Comparison of ENCODE assay signal across 13 mouse cellular contexts in the genomic region with DNA sequence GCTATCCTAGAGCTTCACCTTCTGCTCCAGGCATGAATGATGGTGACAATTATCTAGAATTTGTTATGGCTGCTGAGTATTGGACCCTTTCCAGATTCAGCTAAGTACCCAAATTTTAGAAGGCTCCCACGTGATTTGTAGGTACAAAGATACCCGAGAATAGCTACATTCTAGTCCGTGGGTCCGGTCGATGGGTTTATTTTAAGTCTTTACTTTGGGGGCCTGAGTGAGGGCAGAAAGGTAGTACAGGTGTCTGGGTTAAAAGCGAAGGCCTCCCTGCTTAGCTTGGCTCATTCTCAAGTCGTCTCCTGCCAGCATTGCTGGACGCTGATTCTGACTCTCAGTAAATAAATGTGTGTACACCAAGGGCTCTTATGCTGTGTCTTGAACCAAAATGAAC. TPM values are rescaled to one million over a fixed set of nuclear protein-coding genes. Genes with fewer than 3 reads are reported as not detected.
"Had no signal": no experiment of that assay in that cellular context is flagged by ENCODE, and none has a peak within 500 bp of the region (broad histone marks: within the 10 kb centered on the region; RNA-seq: fewer than 3 reads in every experiment).

No protein-coding gene starts in this region.

- ATAC-seq: midbrain, embryonic 13.5 days; midbrain, embryonic 16.5 days had no signal

- DNase-seq: kidney, adult 9 months; kidney, postnatal 25 days; layer of hippocampus, adult 9-11 months; liver, embryonic 13.5 days; lung, adult 2 months; lung, postnatal 14 days; lung, postnatal 4 days; thymus, adult 18-20 months; thymus, postnatal 36 days had no signal

RNA-seq across cellular contexts. Expression of gene Rtp1, which starts 1.1 kb away (rescaled TPM):
- total RNA-seq: liver, adult 2 months; megakaryocyte progenitor cell, adult 5-6 weeks had no signal
